Mouse (Mus musculus) liver, adult 2 months (tissue): Measurements from ENCODE around the gene Crybg3. TPM values are rescaled to one million over a fixed set of nuclear protein-coding genes. Genes with fewer than 3 reads are reported as not detected.
"Not testable (repeated sequence)": the region's sequence is repeated elsewhere in the genome, so short reads cannot be mapped to it uniquely, and the experiment has no call there.

ENCODE experiments used
- DNase-seq: peaks from one replicate; pipeline ENCODE4 v3.0.0-alpha.2; 2011; ENCODE audit warnings: low read depth, low spot score; ENCODE audit errors: extremely low read depth
- H3K27ac ChIP-seq: fragments of 200-500 bp; replicated peaks from 2 replicates; pipeline ENCODE4 v1.5.1; 2012; ENCODE audit warnings: low read depth, mild to moderate bottlenecking, control low read depth, inconsistent platforms, low read length; ENCODE audit not compliant: insufficient read depth
- H3K27me3 ChIP-seq: fragments of 200-500 bp; 2 replicates; pipeline ENCODE4 v1.6.1; 2012; ENCODE audit warnings: mild to moderate bottlenecking, moderate library complexity, low read length, inconsistent platforms; ENCODE audit not compliant: control insufficient read depth, insufficient read depth
- H3K36me3 ChIP-seq: fragments of 200-500 bp; 2 replicates; pipeline ENCODE4 v1.6.1; 2012; ENCODE audit warnings: low read length, inconsistent platforms; ENCODE audit not compliant: control insufficient read depth, insufficient read depth
- H3K4me1 ChIP-seq: fragments of 200-500 bp; 2 replicates; pipeline ENCODE4 v1.6.1; 2011; ENCODE audit warnings: low read length; ENCODE audit not compliant: control insufficient read depth, insufficient read depth
- H3K4me3 ChIP-seq: fragments of 200-500 bp; 2 replicates; pipeline ENCODE4 v1.5.1; 2011; ENCODE audit warnings: low read depth, mild to moderate bottlenecking, control low read depth, low read length, moderate library complexity; ENCODE audit not compliant: insufficient read depth
- H3K79me2 ChIP-seq: fragments of 200-500 bp; 2 replicates; pipeline ENCODE4 v1.6.1; 2012; ENCODE audit warnings: inconsistent platforms, mild to moderate bottlenecking, low read length, moderate library complexity; ENCODE audit not compliant: control insufficient read depth, insufficient read depth
- H3K9ac ChIP-seq: fragments of 200-500 bp; 2 replicates; pipeline ENCODE4 v1.6.1; 2012; ENCODE audit warnings: low read depth, mild to moderate bottlenecking, control low read depth, inconsistent platforms, low read length
- CTCF ChIP-seq: fragments of 200-500 bp; IDR thresholded peaks from 2 replicates; pipeline ENCODE4 v1.5.1; 2011; ENCODE audit warnings: low read depth, low read length, control low read depth
- POLR2A ChIP-seq: fragments of 200-500 bp; IDR thresholded peaks from 2 replicates; pipeline ENCODE4 v1.6.1; 2011; ENCODE audit warnings: low read length, control low read depth; ENCODE audit not compliant: insufficient read depth; ENCODE audit errors: extremely low read depth
- WGBS: fragments of 180-500 bp; shearing (Covaris S2); methylation state at CpG from one replicate; pipeline ENCODE4 v1.1.7; 2018; 5-methylcytosine and 5-hydroxymethylcytosine counted together
- polyA plus RNA-seq: library from polyadenylated mRNA; depleted of rRNA; stranded (reverse); fragments of >200 nt; gene quantifications from 2 replicates; pipeline ENCODE4 v1.2.3, GENCODE M21; 2012
- total RNA-seq: library from RNA; depleted of rRNA; stranded (reverse); fragments of >200 nt; gene quantifications from 2 replicates; pipeline ENCODE4 v1.2.3, GENCODE M21; 2014

Crybg3 gene
- total and polyA plus RNA-seq, 2 experiments: 3.0 to 5.5 TPM

DNA sequence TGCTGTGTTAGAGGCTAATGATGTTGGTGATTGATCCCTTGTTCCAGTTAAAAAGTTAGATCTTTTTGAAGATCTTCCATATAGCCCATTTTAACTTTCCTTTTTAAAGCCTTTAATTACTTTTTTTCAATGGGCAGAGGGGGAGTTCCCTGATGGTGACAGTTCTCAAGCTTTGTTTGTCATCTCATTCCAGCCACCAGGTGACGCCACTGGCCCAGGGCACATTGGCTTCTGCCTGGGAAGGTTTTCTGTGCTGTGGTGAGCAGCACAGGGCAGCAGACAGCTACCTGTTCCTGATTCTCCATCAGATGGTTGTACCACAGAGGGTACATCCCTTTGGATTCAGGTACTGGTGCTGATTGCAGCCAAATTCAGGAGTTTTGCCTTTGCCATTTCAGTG, 126.0 kb downstream of the Crybg3 start:
- no peak overlapping the region for H3K9ac ChIP-seq
- TF ChIP-seq POLR2A (no peak), CTCF (peak; percentile 87)
- no peak overlapping the region for H3K27ac ChIP-seq
- H3K4me3 ChIP-seq: no peak overlapping the region
- WGBS: 29% methylated on average over 1 of the region's 1 CpGs
- H3K36me3 ChIP-seq: peaks cover 26% of the 10 kb centered on the region
- peaks cover 3% of the 10 kb centered on the region; the same call in 1 of the 2 replicates for H3K4me1 ChIP-seq
- no peaks in the 10 kb centered on the region for H3K27me3 ChIP-seq
- peaks cover 6% of the 10 kb centered on the region; the same call in 1 of the 2 replicates for H3K79me2 ChIP-seq
- DNase-seq: no peak

DNA sequence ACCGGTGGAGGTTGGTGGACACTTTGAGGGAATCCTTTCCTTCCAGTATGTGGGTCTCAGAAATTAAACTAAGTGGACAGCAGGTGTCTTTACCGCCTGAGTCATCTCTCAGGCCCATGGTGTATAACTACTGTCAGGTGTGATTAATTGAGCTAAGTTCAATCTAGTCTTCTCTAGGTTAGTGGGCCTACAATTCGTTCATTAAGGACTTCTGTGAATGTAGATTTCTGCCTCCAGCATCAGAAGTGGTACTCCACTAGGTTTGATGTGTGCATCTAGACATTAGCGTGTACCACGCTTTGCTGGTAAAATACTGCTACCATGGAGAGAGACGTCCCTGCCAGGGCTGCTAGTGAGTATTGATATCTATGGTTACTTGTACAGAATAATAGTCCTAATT, 128.2 kb downstream of the Crybg3 start:
- Histone ChIP-seq H3K27ac (no peak overlapping the region), H3K4me1 (peaks cover 3% of the 10 kb centered on the region; the same call in 1 of the 2 replicates), H3K79me2 (peaks cover 6% of the 10 kb centered on the region; the same call in 1 of the 2 replicates), H3K36me3 (peaks cover 17% of the 10 kb centered on the region), H3K4me3 (peak overlapping the region; percentile 100; the same call in 1 of the 2 replicates), H3K9ac (no peak overlapping the region), H3K27me3 (no peaks in the 10 kb centered on the region)
- TF ChIP-seq POLR2A (no peak), CTCF (no peak)
- 51% methylated on average over 6 of the region's 6 CpGs for WGBS
- DNase-seq: no peak

DNA sequence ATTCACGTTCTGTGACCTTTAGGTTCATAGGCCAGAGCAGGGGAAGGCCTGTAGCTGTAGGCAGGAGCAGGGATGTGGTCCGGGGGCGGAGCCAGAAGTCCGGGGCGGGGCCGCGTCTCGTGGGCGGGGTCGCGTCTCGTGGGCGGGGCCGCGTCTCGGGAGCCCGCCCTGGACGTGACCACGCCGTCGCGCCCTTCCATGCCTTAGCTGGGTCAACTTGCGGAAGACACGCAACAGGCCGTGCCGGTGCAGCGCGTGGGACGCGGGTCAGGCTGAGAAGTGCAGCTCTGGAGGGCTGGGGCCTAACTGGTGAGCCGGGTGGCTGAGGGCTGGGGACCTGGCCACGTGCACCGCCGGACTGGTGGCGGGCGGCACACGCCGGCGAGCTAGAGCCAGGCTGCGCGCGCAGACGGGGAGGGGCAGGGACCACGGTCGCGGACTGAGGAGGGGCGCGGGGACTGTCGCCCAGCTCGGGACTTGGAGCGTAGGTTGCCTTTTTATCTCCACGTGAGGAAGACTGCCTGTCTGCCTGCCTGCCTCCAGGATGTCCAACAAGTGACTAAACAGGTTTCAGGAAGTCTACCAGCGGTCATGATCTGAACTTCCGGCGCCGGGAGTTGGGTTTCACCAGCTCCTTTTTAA, 129.0 kb downstream of the Crybg3 start, which contains the start of gene Riox2:
Gene Riox2 (plus strand): TSS at position 139 of the 642 bp plus-strand sequence.
- TF ChIP-seq CTCF (peak; percentile 13; the same call in 1 of the 2 replicates), POLR2A (0 out of 2 replicates have a peak, but pooled peaks have one; percentile 45)
- Histone ChIP-seq H3K36me3 (peaks cover 11% of the 10 kb centered on the region), H3K27ac (peak within 1 kb of the TSS; percentile 83), H3K79me2 (peaks cover 6% of the 10 kb centered on the region; the same call in 1 of the 2 replicates), H3K4me3 (peak within 1 kb of the TSS; percentile 100), H3K9ac (peak within 1 kb of the TSS; percentile 94), H3K27me3 (no peaks in the 10 kb centered on the region), H3K4me1 (peaks cover 3% of the 10 kb centered on the region; the same call in 1 of the 2 replicates)
- under 1% methylated on average over 56 of the region's 56 CpGs for WGBS
- DNase-seq: peak; percentile 65

DNA sequence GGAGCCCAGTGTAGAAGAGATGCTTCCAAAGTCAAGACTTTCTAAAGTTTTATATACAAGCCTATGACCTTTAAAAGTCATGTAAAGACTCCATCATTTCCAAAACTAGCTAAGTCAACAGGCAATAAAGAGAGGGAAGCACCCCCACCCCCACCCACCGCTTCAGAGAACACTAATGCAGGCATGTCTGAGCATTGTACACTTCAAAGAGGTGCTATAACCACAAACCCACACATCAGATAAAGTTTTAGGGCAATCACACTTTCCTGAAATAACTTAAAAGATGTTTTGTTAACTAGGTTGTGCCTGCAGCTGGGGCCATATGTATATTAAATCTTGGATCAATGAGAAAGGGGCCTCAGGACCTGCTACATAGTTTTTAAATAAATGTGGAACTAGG, 130.9 kb downstream of the Crybg3 start:
- Histone ChIP-seq H3K36me3 (no peaks in the 10 kb centered on the region), H3K79me2 (peaks cover 6% of the 10 kb centered on the region; the same call in 1 of the 2 replicates), H3K9ac (no peak overlapping the region), H3K4me3 (no peak overlapping the region), H3K4me1 (peaks cover 3% of the 10 kb centered on the region; the same call in 1 of the 2 replicates), H3K27me3 (no peaks in the 10 kb centered on the region), H3K27ac (no peak overlapping the region)
- no peak for DNase-seq
- TF ChIP-seq CTCF: no peak
- TF ChIP-seq POLR2A: no peak
- 95% methylated on average over 1 of the region's 1 CpGs for WGBS

DNA sequence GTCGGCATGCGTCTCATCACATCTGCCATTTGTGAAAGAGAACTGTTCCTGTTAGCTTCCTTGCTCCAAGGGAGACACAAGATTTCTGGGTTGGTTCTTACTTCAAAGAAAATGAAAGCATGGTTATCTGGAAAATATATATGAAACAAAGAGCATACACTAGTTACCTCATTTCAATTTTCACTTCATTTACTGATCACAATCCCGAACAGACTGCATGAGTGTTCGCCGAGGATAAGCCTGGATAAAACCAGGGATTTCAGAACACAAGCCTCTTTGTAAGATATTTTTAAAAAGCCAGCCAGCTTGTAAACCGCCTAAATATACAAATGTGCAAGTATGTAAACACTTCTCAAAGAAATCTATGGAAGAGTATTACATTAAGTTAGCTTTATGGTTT, 136.8 kb downstream of the Crybg3 start:
- DNase-seq: no peak
- Histone ChIP-seq H3K9ac (no peak overlapping the region), H3K36me3 (no peaks in the 10 kb centered on the region), H3K27me3 (no peaks in the 10 kb centered on the region), H3K27ac (no peak overlapping the region), H3K79me2 (no peaks in the 10 kb centered on the region), H3K4me3 (no peak overlapping the region), H3K4me1 (no peaks in the 10 kb centered on the region)
- no peak for TF ChIP-seq CTCF
- TF ChIP-seq POLR2A: no peak
- 90% methylated on average over 6 of the region's 6 CpGs for WGBS

DNA sequence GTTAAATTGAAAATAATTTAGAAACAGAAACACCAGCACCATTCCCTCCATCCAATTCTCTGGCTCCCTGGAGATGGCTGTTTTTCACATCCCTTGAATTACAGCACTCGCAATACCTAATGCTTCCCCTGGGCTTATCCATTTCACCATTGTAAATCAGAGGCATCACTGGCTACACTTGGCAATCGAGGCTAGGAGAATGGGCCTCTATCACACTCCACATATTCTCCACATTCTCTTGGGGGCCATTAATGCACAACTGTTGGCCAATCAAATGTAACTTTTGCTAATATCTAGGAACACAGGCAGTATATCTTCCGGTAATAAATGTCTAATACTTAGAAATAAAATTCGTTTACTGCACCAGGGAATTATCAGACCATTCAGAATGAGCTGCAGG, 137.2 kb downstream of the Crybg3 start:
- no peak for DNase-seq
- 79% methylated on average over 4 of the region's 4 CpGs for WGBS
- Histone ChIP-seq H3K4me1 (no peaks in the 10 kb centered on the region), H3K4me3 (no peak overlapping the region), H3K79me2 (no peaks in the 10 kb centered on the region), H3K27ac (no peak overlapping the region), H3K36me3 (no peaks in the 10 kb centered on the region), H3K9ac (no peak overlapping the region), H3K27me3 (no peaks in the 10 kb centered on the region)
- TF ChIP-seq POLR2A (no peak), CTCF (no peak)

DNA sequence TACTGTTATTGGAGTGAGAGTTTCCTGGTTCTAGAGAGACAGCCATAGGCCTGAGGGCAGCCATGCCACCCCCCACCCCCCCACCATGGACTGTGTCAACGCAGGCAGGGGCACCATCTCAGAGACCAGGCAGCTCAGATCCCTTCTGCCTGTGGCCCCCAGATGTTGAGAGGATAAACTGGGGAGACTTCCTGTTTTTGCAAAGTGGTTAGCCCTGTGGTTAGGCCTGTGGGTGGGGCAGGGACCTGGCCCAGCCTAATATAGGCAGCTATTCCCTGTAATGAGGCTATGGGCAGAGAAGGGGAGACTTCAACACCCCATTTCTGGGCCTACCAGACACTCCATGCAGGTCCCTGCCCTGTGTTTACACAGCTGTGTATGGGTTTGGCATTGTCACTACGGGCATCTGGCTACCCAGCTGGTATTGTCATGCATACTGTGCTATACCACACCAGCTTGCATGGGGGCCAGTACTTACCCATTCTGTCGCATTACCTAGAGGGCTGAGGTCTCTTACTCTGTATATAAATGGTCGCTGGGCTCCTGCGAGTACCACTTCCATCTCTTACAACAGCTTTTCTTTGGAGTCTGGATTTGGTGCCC, 141.4 kb downstream of the Crybg3 start:
- H3K4me1 ChIP-seq, H3K9ac ChIP-seq, H3K36me3 ChIP-seq, H3K79me2 ChIP-seq, H3K4me3 ChIP-seq, H3K27ac ChIP-seq, DNase-seq, H3K27me3 ChIP-seq: not testable (repeated sequence)
- 78% methylated on average over 5 of the region's 5 CpGs for WGBS
